ENCODE assay signal across 1 mouse cellular context in the genomic region with DNA sequence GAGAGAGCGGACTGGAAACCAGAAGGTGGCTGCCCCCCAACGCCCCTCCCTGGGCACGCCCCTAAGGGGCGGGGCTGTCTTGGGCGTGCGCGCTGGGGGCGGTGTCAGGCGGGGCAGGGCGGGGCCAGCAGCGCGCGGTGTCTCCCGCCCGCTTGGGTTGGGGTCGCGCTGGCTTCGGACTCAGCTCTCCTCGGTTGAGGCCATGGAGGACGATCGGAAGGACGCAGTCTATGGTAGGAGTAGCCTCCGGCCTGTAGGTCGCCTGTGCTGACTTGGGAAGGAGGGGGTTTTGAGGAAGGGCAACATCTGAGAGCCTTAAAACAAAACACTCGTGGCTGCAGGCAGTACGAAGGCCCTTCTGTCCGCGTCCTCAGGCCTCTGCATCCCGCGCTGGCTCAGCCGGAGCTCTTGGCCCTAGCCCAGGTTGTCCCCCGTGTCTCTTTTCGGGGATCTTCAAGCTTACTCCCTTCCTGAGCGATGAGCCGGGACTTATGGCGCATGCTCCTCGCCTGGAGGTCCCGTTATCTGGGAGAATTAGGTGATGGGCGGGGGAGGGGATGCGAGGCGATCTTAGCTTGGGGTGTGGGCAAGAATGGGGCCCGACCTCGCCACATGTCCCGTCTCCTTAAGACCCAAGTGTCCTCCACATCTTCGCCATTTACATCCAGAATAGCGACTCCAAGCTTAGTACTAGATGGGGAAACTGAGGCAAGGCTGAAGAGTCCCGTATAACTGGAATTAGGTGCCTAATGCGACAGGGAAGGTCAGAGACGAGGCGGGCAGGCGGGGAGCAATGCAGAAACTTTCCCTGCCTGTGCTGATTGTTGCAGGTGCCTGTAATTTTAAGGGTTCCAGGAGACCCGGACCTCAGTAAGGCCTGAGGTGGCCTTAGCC.
A peak's percentile ranks its signal among the peaks of the same experiment; 100 is the strongest.
TF ChIP-seq lines count a peak whose summit lies in the region.

A gene (plus strand): TSS at position 80 of the 894 bp plus-strand sequence.

TF ChIP-seq in MEL, 35 proteins besides CTCF, POLR2A, EP300 and RAD21 (continued from another document):
- TF ChIP-seq USF1 (IDR thresholded peaks at IDR 0.05; ENCODE audit: low read depth, low read length) (peak; percentile 64), RCOR1 (IDR thresholded peaks at IDR 0.05; ENCODE audit: low read depth, low read length) (peak; percentile 19; the same call in 1 of the 2 replicates), KAT2A (conservative IDR thresholded peaks at IDR 0.05; ENCODE audit: low read depth, low read length) (no peak), BHLHE40 (IDR thresholded peaks at IDR 0.05; ENCODE audit: borderline replicate concordance, low read depth, low read length) (0 out of 2 replicates have a peak, but pooled peaks have one; percentile 23), MAZ (IDR thresholded peaks at IDR 0.05; ENCODE audit: low read depth, low read length) (peak; percentile 95), MEF2A (IDR thresholded peaks at IDR 0.05; ENCODE audit: extremely low read depth, insufficient replicate concordance, low read depth, low read length, poor library complexity, severe bottlenecking) (no peak)
